ENCODE assay signal across 26 mouse cellular contexts in genomic region chr1:165199639-165200038, GRCm38 (mm10). TPM values are rescaled to one million over a fixed set of nuclear protein-coding genes. Genes with fewer than 3 reads are reported as not detected.
DNase-seq lines count a peak whose midpoint lies in the region; ATAC-seq and TF ChIP-seq lines count a peak whose summit lies in the region.
"Had no signal": no experiment of that assay in that cellular context is flagged by ENCODE, and none has a peak within 500 bp of the region (broad histone marks: within the 10 kb centered on the region; RNA-seq: fewer than 3 reads in every experiment).

No protein-coding gene starts in this region.

- H3K27me3 ChIP-seq in heart, embryonic 10.5 days (ENCODE audit: insufficient read depth, poor library complexity, severe bottlenecking) = no peaks in the 10 kb centered on the region
- no peaks in the 10 kb centered on the region for H3K27me3 ChIP-seq in kidney, embryonic 14.5 days (ENCODE audit: control insufficient read depth, insufficient read depth, low read length)
- no peaks in the 10 kb centered on the region for H3K27me3 ChIP-seq in lung, embryonic 14.5 days (ENCODE audit: insufficient read depth, low read length)
- H3K27me3 ChIP-seq in midbrain, embryonic 10.5 days (ENCODE audit: low read depth, poor library complexity, severe bottlenecking) = peaks cover 10% of the 10 kb centered on the region
- H3K27me3 ChIP-seq: embryonic facial prominence, embryonic 12.5 days; forebrain, embryonic 15.5 days had no signal

- no peak overlapping the region for H3K27ac ChIP-seq in heart, embryonic 10.5 days
- no peak overlapping the region for H3K27ac ChIP-seq in kidney, embryonic 14.5 days (ENCODE audit: low read depth, low read length)
- H3K27ac ChIP-seq in lung, embryonic 14.5 days (ENCODE audit: low read depth) = no peak overlapping the region
- H3K27ac ChIP-seq in midbrain, embryonic 10.5 days (replicated peaks) = no peak overlapping the region
- H3K27ac ChIP-seq: embryonic facial prominence, embryonic 12.5 days; forebrain, embryonic 15.5 days; hindbrain, embryonic 13.5 days had no signal

- no peak overlapping the region for H3K4me3 ChIP-seq in heart, embryonic 10.5 days
- no peak overlapping the region for H3K4me3 ChIP-seq in kidney, embryonic 14.5 days (ENCODE audit: low read length)
- H3K4me3 ChIP-seq in lung, embryonic 14.5 days (ENCODE audit: low read depth, low read length) = no peak overlapping the region
- H3K4me3 ChIP-seq in midbrain, embryonic 10.5 days = no peak overlapping the region
- H3K4me3 ChIP-seq: embryonic facial prominence, embryonic 12.5 days; forebrain, embryonic 15.5 days; hindbrain, embryonic 13.5 days had no signal

- no peaks in the 10 kb centered on the region for H3K36me3 ChIP-seq in heart, embryonic 10.5 days
- H3K36me3 ChIP-seq in kidney, embryonic 14.5 days (ENCODE audit: control insufficient read depth, insufficient read depth, low read length) = no peaks in the 10 kb centered on the region
- no peaks in the 10 kb centered on the region for H3K36me3 ChIP-seq in lung, embryonic 14.5 days (ENCODE audit: insufficient read depth)
- no peaks in the 10 kb centered on the region for H3K36me3 ChIP-seq in midbrain, embryonic 10.5 days
- H3K36me3 ChIP-seq: embryonic facial prominence, embryonic 12.5 days; forebrain, embryonic 15.5 days; G1E; hindbrain, embryonic 13.5 days had no signal

- H3K9ac ChIP-seq in kidney, embryonic 14.5 days (ENCODE audit: low read depth, low read length) = no peak overlapping the region
- H3K9ac ChIP-seq in lung, embryonic 14.5 days = no peak overlapping the region
- H3K9ac ChIP-seq: embryonic facial prominence, embryonic 12.5 days; forebrain, embryonic 15.5 days; hindbrain, embryonic 13.5 days had no signal

- no peak for ATAC-seq in kidney, embryonic 14.5 days (ENCODE audit: low FRiP score, low TSS enrichment)
- ATAC-seq in lung, embryonic 14.5 days (ENCODE audit: insufficient read depth) = no peak
- ATAC-seq: CD4-positive, CD25-positive, alpha-beta regulatory T cell, adult 4 months; forebrain, embryonic 15.5 days had no signal

- peaks cover 6% of the 10 kb centered on the region; the same call in 1 of the 2 replicates for H3K4me1 ChIP-seq in heart, embryonic 10.5 days
- no peaks in the 10 kb centered on the region for H3K4me1 ChIP-seq in kidney, embryonic 14.5 days (ENCODE audit: control insufficient read depth, insufficient read depth, low read length)
- H3K4me1 ChIP-seq in lung, embryonic 14.5 days (ENCODE audit: insufficient read depth) = peaks cover 8% of the 10 kb centered on the region
- H3K4me1 ChIP-seq in midbrain, embryonic 10.5 days = peaks cover 6% of the 10 kb centered on the region
- H3K4me1 ChIP-seq: embryonic facial prominence, embryonic 12.5 days had no signal

- 73% methylated on average over 3 of the region's 3 CpGs for WGBS in heart, embryonic 10.5 days
- WGBS in kidney, embryonic 14.5 days = 73% methylated on average over 3 of the region's 3 CpGs
- WGBS in lung, embryonic 14.5 days = 65% methylated on average over 3 of the region's 3 CpGs
- WGBS in midbrain, embryonic 10.5 days = 81% methylated on average over 3 of the region's 3 CpGs

- no peaks in the 10 kb centered on the region for H3K9me3 ChIP-seq in heart, embryonic 10.5 days
- H3K9me3 ChIP-seq in kidney, embryonic 14.5 days (ENCODE audit: control insufficient read depth, low read length) = no peaks in the 10 kb centered on the region
- H3K9me3 ChIP-seq in lung, embryonic 14.5 days (ENCODE audit: low read depth, low read length) = no peaks in the 10 kb centered on the region
- no peaks in the 10 kb centered on the region for H3K9me3 ChIP-seq in midbrain, embryonic 10.5 days (replicated peaks)
- H3K9me3 ChIP-seq: embryonic facial prominence, embryonic 12.5 days; forebrain, embryonic 15.5 days; G1E; hindbrain, embryonic 13.5 days had no signal

- H3K4me2 ChIP-seq in kidney, embryonic 14.5 days (replicated peaks; ENCODE audit: low read depth, low read length) = no peak overlapping the region
- no peak overlapping the region for H3K4me2 ChIP-seq in lung, embryonic 14.5 days
- H3K4me2 ChIP-seq: embryonic facial prominence, embryonic 12.5 days; forebrain, embryonic 15.5 days; hindbrain, embryonic 13.5 days had no signal

- intact Hi-C loops in heart, postnatal 10 days (cut with DNase I) = no loop called here

- TF ChIP-seq CTCF in lung, embryonic 14.5 days (IDR thresholded peaks at IDR 0.05; ENCODE audit: low read depth) = no peak

- DNase-seq in heart, embryonic 10.5 days (ENCODE audit: low spot score) = peak; percentile 48
- DNase-seq in heart, postnatal 10 days = no peak
- peak; percentile 25 for DNase-seq in kidney, postnatal 10 days
- peak; percentile 44 for DNase-seq in lung, embryonic 14.5 days
- DNase-seq in lung, postnatal 25 days (ENCODE audit: low spot score) = no peak
- no peak for DNase-seq in midbrain, embryonic 10.5 days (ENCODE audit: low spot score)
- DNase-seq: adrenal gland, postnatal 10 days; B cell, adult 2 months; cerebellum, adult 11 months; cerebellum, adult 8-10 months; cerebellum, postnatal 14 days; embryo, embryonic 11 days; gastrocnemius, postnatal 36 days; heart, postnatal 14 days had no signal

RNA-seq across cellular contexts. Expression of gene Sft2d2, which starts 5.4 kb away (rescaled TPM):
- polyA plus RNA-seq in heart, embryonic 10.5 days (2016; fragmentation: Nextera tagmentation; extraction: Ambion mirVana) = 18.8 and 23.6 TPM in 2 replicates
- total RNA-seq in heart, postnatal 10 days (2021) = 10 to 100 TPM; 16.8 to 18.4 TPM
- 13.9 and 28.7 TPM in 2 replicates for polyA plus RNA-seq in kidney, embryonic 14.5 days (2014; fragmentation: Nextera tagmentation; extraction: Ambion mirVana)
- 19.3 and 20.1 TPM in 2 replicates for polyA plus RNA-seq in lung, embryonic 14.5 days (2014; fragmentation: Nextera tagmentation; extraction: Ambion mirVana)
- polyA plus RNA-seq in midbrain, embryonic 10.5 days (2016; fragmentation: Nextera tagmentation; extraction: Ambion mirVana) = 7.6 and 7.7 TPM in 2 replicates

RNA-seq across cellular contexts. Expression of gene Tiprl, which starts 37.2 kb away (rescaled TPM):
- 87.9 and 92.0 TPM in 2 replicates for polyA plus RNA-seq in heart, embryonic 10.5 days (2016; fragmentation: Nextera tagmentation; extraction: Ambion mirVana)
- total RNA-seq in heart, postnatal 10 days (2021) = 10 to 100 TPM; 49.4 to 50.8 TPM
- polyA plus RNA-seq in kidney, embryonic 14.5 days (2014; fragmentation: Nextera tagmentation; extraction: Ambion mirVana) = 94.5 and 103 TPM in 2 replicates
- polyA plus RNA-seq in lung, embryonic 14.5 days (2014; fragmentation: Nextera tagmentation; extraction: Ambion mirVana) = 88.3 and 90.9 TPM in 2 replicates
- polyA plus RNA-seq in midbrain, embryonic 10.5 days (2016; fragmentation: Nextera tagmentation; extraction: Ambion mirVana) = 91.5 and 99.2 TPM in 2 replicates

RNA-seq across cellular contexts. Expression of gene Tbx19, which starts 39.1 kb away (rescaled TPM):
- polyA plus RNA-seq in heart, embryonic 10.5 days (2016; fragmentation: Nextera tagmentation; extraction: Ambion mirVana) = not detected in 2 replicates
- not detected for total RNA-seq in heart, postnatal 10 days (2021)
- not detected in 2 replicates for polyA plus RNA-seq in kidney, embryonic 14.5 days (2014; fragmentation: Nextera tagmentation; extraction: Ambion mirVana)
- polyA plus RNA-seq in lung, embryonic 14.5 days (2014; fragmentation: Nextera tagmentation; extraction: Ambion mirVana) = not detected in 2 replicates
- polyA plus RNA-seq in midbrain, embryonic 10.5 days (2016; fragmentation: Nextera tagmentation; extraction: Ambion mirVana) = not detected in 2 replicates
- total RNA-seq: adrenal gland, postnatal 10 days; adrenal gland, postnatal 4 days; common myeloid progenitor, adult 5-6 weeks; G1E; gastrocnemius, adult 8-10 months; gastrocnemius, postnatal 36 days; heart, postnatal 14 days; hematopoietic stem cell, adult 5-6 weeks had no signal
- polyA plus RNA-seq: CD4-positive, CD25-positive, alpha-beta regulatory T cell, adult 4 months; embryonic facial prominence, embryonic 12.5 days; forebrain, embryonic 11.5 days; G1E; heart, embryonic 14.5 days; hindbrain, embryonic 13.5 days had no signal

Comparison
In these comparisons a context has a peak if more than half of its experiments do, and no peak if none do; other contexts are left out.
1. DNase-seq: peak in heart, embryonic 10.5 days (single experiment), kidney, postnatal 10 days (single experiment) and lung, embryonic 14.5 days (single experiment); none in heart, postnatal 10 days (0 of 2), lung, postnatal 25 days (single experiment) and midbrain, embryonic 10.5 days (single experiment).